Mouse (Mus musculus) forebrain, embryonic 16.5 days (tissue): ENCODE measurements at regions not wholly inside any gene's neighbourhood (a gene's known extent, or its start where the extent isn't known, plus 50 kb on each side); places are given as distances from the start of the nearest gene placed in this dataset.
"Not testable (repeated sequence)": the region's sequence is repeated elsewhere in the genome, so short reads cannot be mapped to it uniquely, and the experiment has no call there.

Experiments
- ATAC-seq: fragments of 200-750 bp; cut with Nextera tagmentation; 2 replicates; pipeline ENCODE4 v1.8.0; 2017; ENCODE audit warnings: mild to moderate bottlenecking, moderate library complexity
- H3K27ac ChIP-seq: fragments of 300-500 bp; sonication (generic); 2 replicates; pipeline ENCODE4 v1.5.1; 2014; ENCODE audit warnings: low read length, control low read depth
- H3K27me3 ChIP-seq: fragments of 300-500 bp; sonication (generic); replicated peaks from 2 replicates; pipeline ENCODE4 v1.6.1; 2014; ENCODE audit warnings: low read length; ENCODE audit not compliant: control insufficient read depth, insufficient read depth
- H3K36me3 ChIP-seq: fragments of 300-500 bp; sonication (generic); 2 replicates; pipeline ENCODE4 v1.6.1; 2014; ENCODE audit not compliant: control insufficient read depth, insufficient read depth
- H3K4me1 ChIP-seq: fragments of 300-500 bp; sonication (generic); replicated peaks from 2 replicates; pipeline ENCODE4 v1.6.1; 2014; ENCODE audit warnings: low read length; ENCODE audit not compliant: control insufficient read depth, insufficient read depth
- H3K4me2 ChIP-seq: fragments of 300-500 bp; sonication (generic); 2 replicates; pipeline ENCODE4 v1.6.1; 2014; ENCODE audit warnings: mild to moderate bottlenecking, low read length, control low read depth
- H3K4me3 ChIP-seq: fragments of 300-500 bp; sonication (generic); replicated peaks from 2 replicates; pipeline ENCODE4 v1.5.1; 2014; ENCODE audit warnings: mild to moderate bottlenecking, low read length, control low read depth
- H3K9ac ChIP-seq: fragments of 300-500 bp; sonication (generic); replicated peaks from 2 replicates; pipeline ENCODE4 v1.6.1; 2014; ENCODE audit warnings: low read depth, low read length, control low read depth
- H3K9me3 ChIP-seq: fragments of 300-500 bp; sonication (generic); 2 replicates; pipeline ENCODE4 v1.6.1; 2016; ENCODE audit warnings: low read length; ENCODE audit not compliant: control insufficient read depth
- WGBS: fragments of 180-500 bp; shearing (Covaris S2); extraction: QIAGEN DNeasy Blood & Tissue Kit; methylation state at CpG from one replicate; pipeline ENCODE4 v1.1.7; 2014; 5-methylcytosine and 5-hydroxymethylcytosine counted together

GRCm38 (mm10) chr5:4394353-4395052 is 202.3 kb downstream of the Mterf1b start:
- H3K27ac ChIP-seq, H3K36me3 ChIP-seq, H3K4me2 ChIP-seq, H3K4me3 ChIP-seq, H3K4me1 ChIP-seq, H3K27me3 ChIP-seq, ATAC-seq, H3K9ac ChIP-seq, H3K9me3 ChIP-seq: not testable (repeated sequence)
- 77% methylated on average over 5 of the region's 7 CpGs for WGBS

GRCm38 (mm10) chr5:4398087-4398486 is 205.9 kb downstream of the Mterf1b start:
- H3K4me2 ChIP-seq = no peak overlapping the region
- H3K27ac ChIP-seq = no peak overlapping the region
- H3K9me3 ChIP-seq = no peaks in the 10 kb centered on the region
- H3K36me3 ChIP-seq = no peaks in the 10 kb centered on the region
- no peaks in the 10 kb centered on the region for H3K27me3 ChIP-seq
- H3K9ac ChIP-seq = no peak overlapping the region
- H3K4me3 ChIP-seq = no peak overlapping the region
- ATAC-seq = no peak
- H3K4me1 ChIP-seq = no peaks in the 10 kb centered on the region

GRCm38 (mm10) chr5:4417761-4418160 is 225.6 kb downstream of the Mterf1b start:
- Histone ChIP-seq H3K4me2 (no peak overlapping the region), H3K27ac (no peak overlapping the region), H3K9ac (no peak overlapping the region), H3K4me1 (no peaks in the 10 kb centered on the region), H3K27me3 (no peaks in the 10 kb centered on the region), H3K4me3 (no peak overlapping the region), H3K36me3 (no peaks in the 10 kb centered on the region), H3K9me3 (no peaks in the 10 kb centered on the region)
- 60% methylated on average over 1 of the region's 1 CpGs for WGBS
- no peak for ATAC-seq
